Mouse (Mus musculus) E14TG2a.4 (cell line): ENCODE data around the gene Zyx.

Source experiments
- CTCF ChIP-seq: conservative IDR thresholded peaks from 2 replicates; pipeline ENCODE4 v1.5.1; 2014; ENCODE audit warnings: low read length
- NANOG ChIP-seq: IDR thresholded peaks from 2 replicates; pipeline ENCODE4 v1.6.1; 2014; ENCODE audit warnings: borderline replicate concordance, low read length, mixed read lengths
- POU5F1 ChIP-seq: IDR thresholded peaks from 2 replicates; pipeline ENCODE4 v1.6.1; 2014; ENCODE audit warnings: low read length, borderline replicate concordance

DNA sequence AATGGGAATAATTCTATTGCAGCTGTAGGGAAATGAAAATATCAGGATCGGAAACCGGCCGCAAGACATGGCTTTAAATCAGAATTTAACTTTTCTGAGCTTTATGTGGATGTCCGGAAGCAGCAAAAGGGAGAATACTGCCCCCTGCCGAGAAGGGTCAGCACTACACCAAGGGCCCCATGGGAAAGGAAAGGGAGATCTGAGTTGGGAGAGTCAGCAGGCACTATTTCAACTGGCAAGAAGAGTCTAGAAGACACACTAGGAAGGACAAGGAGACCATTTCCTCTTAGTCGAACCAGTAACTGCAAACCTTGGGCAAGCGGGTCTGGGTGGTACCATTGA, 24.2 kb upstream of the Zyx start:
- TF ChIP-seq CTCF: peak; percentile 98
- TF ChIP-seq NANOG: no peak
- TF ChIP-seq POU5F1: no peak
